Mouse (Mus musculus): Measurements from ENCODE around the gene Lemd1.

DNA sequence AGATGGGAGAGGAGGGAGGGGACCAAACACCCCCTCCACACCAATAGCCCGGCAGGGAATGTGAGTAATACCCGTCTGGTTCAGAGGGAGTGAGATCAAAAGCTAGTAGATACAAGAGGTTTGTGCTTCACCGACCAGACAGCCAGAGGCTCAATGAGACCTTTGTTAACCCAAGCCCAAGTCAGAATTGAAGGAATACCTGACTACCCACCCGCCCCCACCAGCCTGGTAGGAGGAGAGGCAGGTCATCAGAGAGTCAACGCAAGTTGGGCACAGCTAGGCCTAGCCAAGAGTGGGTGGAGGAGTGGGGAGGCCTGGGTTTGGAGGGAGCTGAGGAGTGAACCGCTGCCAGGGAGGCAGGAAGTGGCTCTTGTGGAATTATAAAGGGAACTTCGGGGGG, 5.1 kb downstream of the Lemd1 start:
- TF ChIP-seq TAL1 (IDR thresholded peaks at IDR 0.05; ENCODE audit: low read length) (no peak), GATA1 (IDR thresholded peaks at IDR 0.05; ENCODE audit: low read length) (no peak)
